Mouse (Mus musculus): ENCODE measurements around the gene Shroom2. TPM values are rescaled to one million over a fixed set of nuclear protein-coding genes. Genes with fewer than 3 reads are reported as not detected.

The Shroom2 gene
- polyA plus RNA-seq, 1 experiment from 2014 or later, result 5.8 TPM

DNA sequence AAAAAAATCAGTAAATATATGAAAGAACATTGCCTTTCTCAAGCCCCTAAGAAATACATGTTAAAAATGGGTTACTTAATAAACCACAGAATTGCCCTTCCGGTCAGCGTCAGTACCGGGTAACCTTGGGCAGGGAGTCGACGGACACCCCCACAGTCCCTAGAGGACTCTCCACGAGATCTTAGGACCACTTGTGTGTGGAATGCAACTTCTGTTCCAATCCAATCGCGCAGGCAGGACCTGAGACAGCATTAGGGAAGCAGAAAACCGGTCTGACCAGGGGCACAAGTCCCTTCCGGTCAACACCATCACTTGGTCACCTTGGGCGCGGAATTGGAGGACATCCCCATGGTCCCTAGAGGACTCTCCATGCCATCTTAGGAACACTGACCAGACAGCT, 133.9 kb downstream of the Shroom2 start:
- Histone ChIP-seq H3K4me1 (no peaks in the 10 kb centered on the region), H3K4me3 (no peak overlapping the region), H3K4me2 (no peak overlapping the region), H3K27me3 (0 out of 2 replicates have a peak, but pooled peaks cover 3% of the 10 kb centered on the region), H3K9me3 (no peaks in the 10 kb centered on the region), H3K27ac (no peak overlapping the region), H3K36me3 (no peaks in the 10 kb centered on the region), H3K9ac (no peak overlapping the region)
- WGBS, result 94% methylated on average over 12 of the region's 12 CpGs
- no peak for ATAC-seq (ENCODE audit: insufficient number of reproducible peaks, low FRiP score, low TSS enrichment, low read depth)

DNA sequence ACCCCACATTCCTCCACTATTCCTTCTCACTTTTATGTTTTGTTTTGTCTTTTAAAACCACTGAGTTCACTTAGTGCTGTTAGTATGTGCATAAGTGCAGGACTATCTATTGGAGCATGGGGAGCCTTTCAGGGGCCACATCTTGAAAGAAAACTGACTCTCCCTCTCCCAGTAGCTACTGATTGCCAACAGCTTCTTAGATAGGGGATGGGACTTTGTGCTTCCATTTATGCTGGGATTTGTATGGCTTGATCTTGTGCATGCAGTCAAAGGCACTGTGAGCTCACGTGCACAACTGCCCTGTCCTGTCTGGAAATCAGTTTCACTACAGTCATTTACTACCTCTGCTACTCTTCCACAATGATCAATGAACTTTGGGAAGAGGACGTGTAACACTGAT, 147.9 kb downstream of the Shroom2 start:
- H3K9me3 ChIP-seq, result no peaks in the 10 kb centered on the region
- no peak overlapping the region for H3K27ac ChIP-seq
- 0 out of 2 replicates have a peak, but pooled peaks cover 13% of the 10 kb centered on the region for H3K27me3 ChIP-seq
- no peaks in the 10 kb centered on the region for H3K4me1 ChIP-seq
- no peak overlapping the region for H3K4me2 ChIP-seq
- no peak for ATAC-seq (ENCODE audit: insufficient number of reproducible peaks, low FRiP score, low TSS enrichment, low read depth)
- 73% methylated on average over 2 of the region's 2 CpGs for WGBS
- H3K4me3 ChIP-seq, result no peak overlapping the region
- H3K9ac ChIP-seq, result no peak overlapping the region
- no peaks in the 10 kb centered on the region for H3K36me3 ChIP-seq

GRCm38 (mm10) chrX:152620917-152621316, 148.3 kb downstream of the Shroom2 start:
- H3K9ac ChIP-seq, result no peak overlapping the region
- H3K27me3 ChIP-seq, result 0 out of 2 replicates have a peak, but pooled peaks cover 13% of the 10 kb centered on the region
- H3K4me1 ChIP-seq, result no peaks in the 10 kb centered on the region
- H3K27ac ChIP-seq, result no peak overlapping the region
- no peak overlapping the region for H3K4me2 ChIP-seq
- no peak for ATAC-seq (ENCODE audit: insufficient number of reproducible peaks, low FRiP score, low TSS enrichment, low read depth)
- no peaks in the 10 kb centered on the region for H3K36me3 ChIP-seq
- no peaks in the 10 kb centered on the region for H3K9me3 ChIP-seq
- H3K4me3 ChIP-seq, result no peak overlapping the region

- Histone ChIP-seq H3K36me3 (no peaks in the 10 kb centered on the region), H3K9ac (no peak overlapping the region), H3K4me2 (no peak overlapping the region), H3K4me3 (no peak overlapping the region), H3K4me1 (no peaks in the 10 kb centered on the region), H3K27ac (no peak overlapping the region), H3K27me3 (peaks cover 12% of the 10 kb centered on the region; the same call in 1 of the 2 replicates), H3K9me3 (no peaks in the 10 kb centered on the region)
- 78% methylated on average over 1 of the region's 1 CpGs for WGBS
- no peak for ATAC-seq (ENCODE audit: insufficient number of reproducible peaks, low FRiP score, low TSS enrichment, low read depth)
Observed at GRCm38 (mm10) chrX:152618464-152618863, 150.8 kb downstream of the Shroom2 start.

GRCm38 (mm10) chrX:152563034-152563433, 206.2 kb downstream of the Shroom2 start, which contains the start of gene Cldn34a:
Gene Cldn34a (plus strand): TSS chrX:152563334.
- Histone ChIP-seq H3K36me3 (no peaks in the 10 kb centered on the region), H3K4me2 (no peak within 1 kb of the TSS), H3K4me3 (no peak within 1 kb of the TSS), H3K27ac (no peak within 1 kb of the TSS), H3K9ac (no peak within 1 kb of the TSS), H3K4me1 (no peaks in the 10 kb centered on the region), H3K9me3 (no peaks in the 10 kb centered on the region), H3K27me3 (peaks cover 10% of the 10 kb centered on the region; the same call in 1 of the 2 replicates)
- ATAC-seq (ENCODE audit: insufficient number of reproducible peaks, low FRiP score, low TSS enrichment, low read depth), result no peak
- WGBS, result 70% methylated on average over 2 of the region's 2 CpGs

Other genes with a start within 250 kb of the Shroom2 start
- gene Cldn34a, start 206.1 kb downstream of the Shroom2 start, polyA plus RNA-seq (2015; fragmentation: Nextera tagmentation; extraction: Ambion mirVana), result not detected in 2 replicates
- 0.27 and 0.51 TPM in 2 replicates for gene Gpr143, start 12.5 kb upstream of the Shroom2 start, polyA plus RNA-seq (2015; fragmentation: Nextera tagmentation; extraction: Ambion mirVana)
- 1.0 and 1.1 TPM in 2 replicates for gene Usp51, start 237.0 kb upstream of the Shroom2 start, polyA plus RNA-seq (2015; fragmentation: Nextera tagmentation; extraction: Ambion mirVana)

Measured in limb, embryonic 15.5 days (tissue).